Comparison of ENCODE assay signal across 8 mouse cellular contexts in the genomic region with DNA sequence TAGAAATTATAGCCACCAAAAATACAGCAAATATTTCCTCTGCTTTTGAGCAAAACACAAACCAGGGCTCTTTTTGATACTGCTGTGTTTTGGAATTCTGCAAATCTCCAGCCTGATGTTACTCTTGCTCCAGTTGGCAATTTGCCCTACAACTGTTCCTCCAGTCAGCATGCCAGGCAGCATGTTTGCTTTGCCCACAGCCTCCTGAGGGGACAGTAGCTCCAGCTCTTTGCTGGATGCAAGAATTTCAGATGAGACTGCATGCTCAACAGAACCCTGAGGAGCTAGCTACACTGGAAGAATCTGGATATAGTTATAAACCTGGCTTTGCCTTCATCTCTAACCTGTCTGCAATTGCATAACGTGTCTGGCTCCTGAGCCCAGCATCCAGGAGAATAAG.
DNase-seq lines count a peak whose midpoint lies in the region; ATAC-seq and TF ChIP-seq lines count a peak whose summit lies in the region.

No protein-coding gene starts in this region.

- H3K4me1 ChIP-seq in kidney, adult 2 months (ENCODE audit: control insufficient read depth, insufficient read depth, low read length): 0 out of 2 replicates have a peak, but pooled peaks cover 3% of the 10 kb centered on the region
- H3K4me1 ChIP-seq in kidney, embryonic 15.5 days: no peaks in the 10 kb centered on the region

- H3K9me3 ChIP-seq in kidney, embryonic 15.5 days (replicated peaks): no peaks in the 10 kb centered on the region

- no peak for TF ChIP-seq CTCF in kidney, adult 2 months (conservative IDR thresholded peaks at IDR 0.05; ENCODE audit: insufficient read depth, insufficient read length, low read depth, low read length)

- no peaks in the 10 kb centered on the region for H3K27me3 ChIP-seq in kidney, adult 2 months (replicated peaks; ENCODE audit: control insufficient read depth, insufficient read depth, low read length)
- H3K27me3 ChIP-seq in kidney, embryonic 15.5 days: no peaks in the 10 kb centered on the region

- H3K4me3 ChIP-seq in kidney, adult 2 months (ENCODE audit: insufficient read depth, low read depth, low read length): no peak overlapping the region
- H3K4me3 ChIP-seq in kidney, embryonic 15.5 days (replicated peaks): no peak overlapping the region

- 75% methylated on average over 1 of the region's 1 CpGs for WGBS in kidney, adult 2 months
- 76% methylated on average over 1 of the region's 1 CpGs for WGBS in kidney, embryonic 15.5 days

- no peak for TF ChIP-seq POLR2A in kidney, adult 2 months (IDR thresholded peaks at IDR 0.05; ENCODE audit: low read depth, low read length)

- no peak overlapping the region for H3K27ac ChIP-seq in kidney, adult 2 months (ENCODE audit: insufficient read depth, low read depth, low read length)
- H3K27ac ChIP-seq in kidney, embryonic 15.5 days: no peak overlapping the region

- DNase-seq in cerebellum, adult 11-12 months: peak; percentile 3
- no peak for DNase-seq in cerebellum, adult 9-11 months
- DNase-seq in kidney, adult 2 months: peak; percentile 53
- DNase-seq in NIH3T3 (ENCODE audit: low read depth): peak; percentile 32
- DNase-seq in kidney, postnatal 4 days: peak; percentile 6 to 21
- DNase-seq in Muller cell, postnatal 12 days (ENCODE audit: inconsistent ontology term): no peak
- no peak for DNase-seq in testis, postnatal 14 days (ENCODE audit: low spot score)

- no peak overlapping the region for H3K4me2 ChIP-seq in kidney, embryonic 15.5 days

- no peak for ATAC-seq in kidney, embryonic 15.5 days (replicated peaks; ENCODE audit: low FRiP score)

- H3K9ac ChIP-seq in kidney, embryonic 15.5 days: no peak overlapping the region

- no peaks in the 10 kb centered on the region for H3K36me3 ChIP-seq in kidney, adult 2 months (ENCODE audit: control insufficient read depth, insufficient read depth, low read length)
- H3K36me3 ChIP-seq in kidney, embryonic 15.5 days: no peaks in the 10 kb centered on the region

Comparison
In these comparisons a context has a peak if more than half of its experiments do, and no peak if none do; other contexts are left out.
1. DNase-seq: peak in cerebellum, adult 11-12 months (single experiment), kidney, adult 2 months (single experiment), NIH3T3 (single experiment) and kidney, postnatal 4 days (2 of 2); none in cerebellum, adult 9-11 months (single experiment), Muller cell, postnatal 12 days (single experiment) and testis, postnatal 14 days (single experiment).